Mouse (Mus musculus) heart, postnatal 0 days (tissue): ENCODE results near the gene Tmem210. TPM values are rescaled to one million over a fixed set of nuclear protein-coding genes. Genes with fewer than 3 reads are reported as not detected.

Source experiments
- ATAC-seq: fragments of 200-750 bp; cut with Nextera tagmentation; 2 replicates; pipeline ENCODE4 v1.8.0; 2017; ENCODE audit warnings: low read depth, moderate number of reproducible peaks, moderate library complexity; ENCODE audit not compliant: insufficient read depth
- DNase-seq: peaks from one replicate; pipeline ENCODE4 v3.0.0-alpha.2; 2016; ENCODE audit warnings: low spot score
- H3K27ac ChIP-seq: fragments of 300-500 bp; sonication (generic); 2 replicates; pipeline ENCODE4 v1.5.1; 2014; ENCODE audit warnings: low read depth, mild to moderate bottlenecking
- H3K27me3 ChIP-seq: fragments of 300-500 bp; sonication (generic); 2 replicates; pipeline ENCODE4 v1.6.1; 2014; ENCODE audit warnings: low read length, mixed read lengths; ENCODE audit not compliant: control insufficient read depth, insufficient read depth
- H3K36me3 ChIP-seq: fragments of 300-500 bp; sonication (generic); replicated peaks from 2 replicates; pipeline ENCODE4 v1.6.1; 2014; ENCODE audit warnings: low read length, mixed read lengths; ENCODE audit not compliant: control insufficient read depth, insufficient read depth
- H3K4me1 ChIP-seq: fragments of 300-500 bp; sonication (generic); 2 replicates; pipeline ENCODE4 v1.6.1; 2014; ENCODE audit warnings: antibody characterized with exemption; ENCODE audit not compliant: control insufficient read depth, insufficient read depth
- H3K4me2 ChIP-seq: fragments of 300-500 bp; sonication (generic); 2 replicates; pipeline ENCODE4 v1.6.1; 2014; ENCODE audit warnings: low read depth, mild to moderate bottlenecking, low read length, moderate library complexity
- H3K4me3 ChIP-seq: fragments of 300-500 bp; sonication (generic); 2 replicates; pipeline ENCODE4 v1.5.1; 2014; ENCODE audit warnings: low read depth, low read length
- H3K9ac ChIP-seq: fragments of 300-500 bp; sonication (generic); replicated peaks from 2 replicates; pipeline ENCODE4 v1.6.1; 2014; ENCODE audit warnings: low read depth, low read length, mixed read lengths
- H3K9me3 ChIP-seq: fragments of 300-500 bp; sonication (generic); replicated peaks from 2 replicates; pipeline ENCODE4 v1.6.1; 2016; ENCODE audit warnings: low read length; ENCODE audit not compliant: control insufficient read depth
- CTCF ChIP-seq: IDR thresholded peaks from 2 replicates; pipeline ENCODE4 v1.5.1; 2016; ENCODE audit warnings: antibody characterized with exemption, control low read depth, low read depth
- EP300 ChIP-seq: IDR thresholded peaks from 2 replicates; pipeline ENCODE4 v1.6.1; 2016; ENCODE audit warnings: antibody characterized with exemption, low read depth
- WGBS: fragments of 180-500 bp; shearing (Covaris S2); extraction: QIAGEN DNeasy Blood & Tissue Kit; methylation state at CpG from one replicate; pipeline ENCODE4 v1.1.7; 2014; 5-methylcytosine and 5-hydroxymethylcytosine counted together
- polyA plus RNA-seq: library from polyadenylated mRNA; unstranded; fragments of >200 nt; fragmentation: Nextera tagmentation; extraction: Ambion mirVana; gene quantifications from 2 replicates; pipeline ENCODE4 v1.2.1, GENCODE M21; 2015
- total RNA-seq: library from RNA; depleted of rRNA; stranded (reverse); fragments of >200 nt; gene quantifications from 2 replicates; pipeline ENCODE4 v1.2.3, GENCODE M21; 2014; ENCODE audit warnings: low replicate concordance

The Tmem210 gene
- total and polyA plus RNA-seq, 2 experiments from 2014 or later = not detected

DNA sequence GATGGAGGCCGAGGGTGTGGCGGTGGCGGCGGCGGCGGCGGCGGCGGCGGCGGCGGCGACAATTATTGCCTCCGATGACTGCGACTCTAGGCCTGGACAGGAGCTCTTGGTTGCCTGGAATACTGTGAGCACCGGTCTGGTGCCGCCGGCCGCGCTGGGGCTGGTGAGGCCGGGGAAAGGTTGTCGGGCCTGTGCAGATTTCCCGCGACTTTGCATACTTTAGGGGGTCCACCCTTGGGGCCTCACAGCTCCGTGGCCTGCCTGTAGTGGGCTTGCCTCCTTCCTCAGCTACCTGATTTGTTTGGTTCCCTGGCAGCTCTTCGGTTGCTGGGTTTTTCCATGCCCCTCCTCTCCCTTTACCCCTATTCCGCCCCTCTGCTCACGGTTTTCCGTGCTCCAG is 15.4 kb upstream of the Tmem210 start:
- peak overlapping the region; percentile 87 for H3K27ac ChIP-seq

GRCm38 (mm10) chr2:25273010-25273409 is 14.9 kb upstream of the Tmem210 start:
- Histone ChIP-seq H3K9ac (peak overlapping the region; percentile 67), H3K9me3 (no peaks in the 10 kb centered on the region), H3K27ac (peak overlapping the region; percentile 87), H3K27me3 (no peaks in the 10 kb centered on the region), H3K36me3 (peaks cover 61% of the 10 kb centered on the region), H3K4me3 (peak overlapping the region; percentile 80), H3K4me1 (peaks cover 17% of the 10 kb centered on the region), H3K4me2 (peak overlapping the region; percentile 85)
- no peak for DNase-seq
- no peak for ATAC-seq
- 24% methylated on average over 16 of the region's 16 CpGs for WGBS
- no peak for TF ChIP-seq EP300
- no peak for TF ChIP-seq CTCF

More for the DNA sequence above, 15.4 kb upstream of the Tmem210 start:
- Histone ChIP-seq H3K4me2 (peak overlapping the region; percentile 85), H3K27me3 (no peaks in the 10 kb centered on the region), H3K36me3 (peaks cover 56% of the 10 kb centered on the region), H3K4me3 (peak overlapping the region; percentile 80), H3K9me3 (no peaks in the 10 kb centered on the region), H3K9ac (peak overlapping the region; percentile 67), H3K4me1 (peaks cover 17% of the 10 kb centered on the region)
- no peak for DNase-seq
- ATAC-seq = peak; percentile 9; the same call in 1 of the 2 replicates
- TF ChIP-seq CTCF = no peak
- TF ChIP-seq EP300 = no peak
- WGBS = 0% methylated on average over 28 of the region's 29 CpGs

DNA sequence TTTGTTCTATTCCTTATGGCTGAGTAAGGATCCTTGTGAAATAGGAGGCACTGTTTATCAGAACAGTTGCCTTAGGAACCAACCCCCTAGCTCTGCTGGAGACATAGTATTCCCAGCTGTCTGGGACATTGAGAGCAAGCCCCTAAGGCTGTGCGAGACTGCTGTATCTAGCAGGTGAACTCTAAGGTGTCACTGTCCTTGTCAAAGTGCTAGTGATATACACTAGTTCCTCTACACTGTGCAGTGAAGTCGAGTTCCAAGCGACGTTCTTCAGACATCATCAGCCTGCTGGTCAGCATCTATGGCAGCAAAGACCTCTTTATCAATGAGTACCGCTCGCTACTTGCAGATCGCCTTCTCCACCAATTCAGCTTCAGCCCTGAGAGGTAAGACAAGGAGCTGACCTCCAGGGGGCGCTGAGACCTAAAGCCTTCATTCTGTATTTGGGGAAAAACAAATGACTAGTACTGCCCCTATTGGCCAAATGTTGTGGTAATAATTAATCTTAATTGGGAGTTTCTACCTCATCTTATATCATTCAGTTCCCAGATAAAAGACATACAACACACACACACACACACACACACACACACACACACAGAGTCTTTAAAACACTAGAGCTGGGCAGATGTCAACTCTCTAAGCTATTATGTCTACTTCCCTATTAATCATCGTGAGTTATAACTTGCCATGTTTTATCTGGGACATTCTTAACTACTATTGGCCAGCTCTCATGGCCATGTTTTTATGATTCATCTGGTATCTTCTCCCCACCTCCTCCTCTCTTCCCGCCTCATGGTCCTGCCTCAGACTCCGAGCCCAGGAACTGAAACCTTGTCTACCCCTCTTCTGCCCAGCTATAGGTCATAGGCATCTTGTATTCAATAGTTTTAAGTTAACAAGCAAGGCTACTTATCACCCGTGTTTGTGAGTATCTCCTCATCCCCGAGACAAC is 8.7 kb upstream of the Tmem210 start:
- DNase-seq (peak; percentile 74), ATAC-seq (0 out of 2 replicates have a peak, but pooled peaks have one; percentile 33)

DNA sequence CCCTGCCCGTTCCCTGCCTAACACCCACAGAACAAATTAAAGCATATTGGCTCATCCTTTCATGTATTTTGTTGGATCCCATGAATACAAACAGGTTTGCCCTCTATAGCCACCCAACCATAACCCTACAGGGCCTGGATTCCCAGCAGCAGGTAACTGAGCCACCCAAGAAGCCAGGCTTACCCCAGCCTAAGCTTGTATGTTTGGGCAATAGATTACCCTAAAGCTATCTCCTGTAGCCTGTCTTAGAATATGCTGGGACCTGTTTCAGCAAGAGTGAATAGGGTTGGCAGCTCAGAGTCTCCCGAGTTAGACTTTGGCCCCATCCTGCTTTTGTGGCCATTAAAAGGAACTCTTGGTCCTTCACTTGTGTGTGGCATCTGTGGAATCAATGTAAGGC is 2.4 kb upstream of the Tmem210 start:
- Histone ChIP-seq H3K4me2 (no peak overlapping the region), H3K4me3 (no peak overlapping the region), H3K27me3 (peaks cover 26% of the 10 kb centered on the region), H3K36me3 (peaks cover 51% of the 10 kb centered on the region), H3K27ac (no peak overlapping the region), H3K9me3 (no peaks in the 10 kb centered on the region), H3K9ac (no peak overlapping the region), H3K4me1 (peaks cover 7% of the 10 kb centered on the region)
- 89% methylated on average over 2 of the region's 2 CpGs for WGBS
- no peak for DNase-seq
- TF ChIP-seq CTCF = no peak
- TF ChIP-seq EP300 = no peak
- no peak for ATAC-seq

More for the DNA sequence above, 8.7 kb upstream of the Tmem210 start:
- TF ChIP-seq CTCF (peak; percentile 83), EP300 (no peak)
- Histone ChIP-seq H3K4me2 (no peak overlapping the region), H3K36me3 (peaks cover 93% of the 10 kb centered on the region), H3K27me3 (no peaks in the 10 kb centered on the region), H3K9ac (no peak overlapping the region), H3K4me1 (no peaks in the 10 kb centered on the region), H3K9me3 (no peaks in the 10 kb centered on the region), H3K4me3 (no peak overlapping the region), H3K27ac (no peak overlapping the region)
- WGBS = 55% methylated on average over 13 of the region's 13 CpGs

GRCm38 (mm10) chr2:25286314-25286713 is 1.6 kb upstream of the Tmem210 start:
- Histone ChIP-seq H3K9ac (no peak overlapping the region), H3K27ac (no peak overlapping the region), H3K4me3 (no peak overlapping the region), H3K27me3 (peaks cover 34% of the 10 kb centered on the region), H3K4me2 (no peak overlapping the region), H3K36me3 (peaks cover 44% of the 10 kb centered on the region), H3K4me1 (peaks cover 11% of the 10 kb centered on the region), H3K9me3 (no peaks in the 10 kb centered on the region)
- no peak for DNase-seq
- TF ChIP-seq CTCF (no peak), EP300 (no peak)
- WGBS = 53% methylated on average over 1 of the region's 1 CpGs
- ATAC-seq = no peak
